Mouse (Mus musculus) hindlimb bud, embryonic 11.5 days (tissue): ENCODE data around the gene Dlg1.
"Not testable (repeated sequence)": the region's sequence is repeated elsewhere in the genome, so short reads cannot be mapped to it uniquely, and the experiment has no call there.

ENCODE experiments used
- DNase-seq: peaks from one replicate; pipeline ENCODE4 v3.0.0-alpha.2; 2012; ENCODE audit warnings: low read depth, low spot score; ENCODE audit errors: extremely low spot score

Dlg1 gene

DNA sequence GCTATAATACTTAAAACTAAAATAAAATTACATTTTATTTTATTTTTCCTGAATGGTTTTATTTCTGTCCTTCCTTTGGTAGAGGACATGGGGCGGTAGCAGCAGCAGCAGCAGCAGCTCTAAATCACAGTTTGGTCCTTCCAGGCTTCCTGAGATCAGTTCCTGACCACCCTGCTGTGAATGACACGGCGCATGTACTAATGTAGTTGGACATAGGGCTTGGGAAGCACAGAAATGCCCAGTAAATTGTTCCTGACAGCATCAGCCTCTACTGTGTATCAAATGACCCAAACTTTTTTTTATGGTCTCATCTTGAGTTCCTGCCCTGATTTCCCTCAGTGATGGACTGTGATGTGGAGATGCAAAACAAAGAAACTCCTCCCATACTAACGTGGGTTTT lies 61.6 kb downstream of the Dlg1 start:
- DNase-seq: no peak

DNA sequence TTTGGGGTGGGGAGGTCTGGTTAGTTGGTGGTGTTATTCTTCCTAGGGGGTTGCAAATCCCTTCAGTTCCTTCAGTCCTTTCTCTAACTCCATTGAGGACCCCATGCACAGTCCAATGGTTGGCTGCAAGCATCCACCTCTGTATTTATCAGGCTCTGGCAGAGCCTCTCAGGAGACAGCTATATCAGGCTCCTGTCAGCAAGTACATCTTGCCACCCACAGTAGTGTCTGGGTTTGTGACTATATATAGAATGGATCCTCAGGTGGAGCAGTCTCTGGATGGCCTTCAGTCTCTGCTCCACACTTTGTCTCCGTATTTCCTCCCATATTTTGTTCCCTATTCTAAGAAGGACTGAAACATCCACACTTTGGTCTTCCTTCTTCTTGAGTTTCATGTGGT lies 67.7 kb downstream of the Dlg1 start:
- DNase-seq: not testable (repeated sequence)

DNA sequence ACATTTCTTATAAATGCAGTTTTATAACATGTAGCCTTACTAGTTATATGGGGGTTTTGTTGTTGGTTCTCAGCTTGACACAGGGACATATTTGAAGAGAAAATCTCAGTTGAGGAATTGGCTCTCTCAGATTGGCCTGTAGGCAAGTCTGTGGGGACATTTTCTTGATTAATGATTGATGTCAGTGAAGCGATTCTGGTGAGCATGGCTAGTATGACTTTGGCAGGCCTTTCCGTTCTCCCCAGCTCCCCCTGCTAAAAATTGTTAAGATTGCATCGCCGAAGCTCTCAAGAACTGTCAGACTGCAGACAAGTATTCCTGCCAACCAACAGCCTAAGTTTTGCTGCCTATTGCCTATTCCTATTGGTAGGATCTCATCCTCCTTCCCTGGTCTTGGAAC lies 73.8 kb downstream of the Dlg1 start:
- DNase-seq: no peak

DNA sequence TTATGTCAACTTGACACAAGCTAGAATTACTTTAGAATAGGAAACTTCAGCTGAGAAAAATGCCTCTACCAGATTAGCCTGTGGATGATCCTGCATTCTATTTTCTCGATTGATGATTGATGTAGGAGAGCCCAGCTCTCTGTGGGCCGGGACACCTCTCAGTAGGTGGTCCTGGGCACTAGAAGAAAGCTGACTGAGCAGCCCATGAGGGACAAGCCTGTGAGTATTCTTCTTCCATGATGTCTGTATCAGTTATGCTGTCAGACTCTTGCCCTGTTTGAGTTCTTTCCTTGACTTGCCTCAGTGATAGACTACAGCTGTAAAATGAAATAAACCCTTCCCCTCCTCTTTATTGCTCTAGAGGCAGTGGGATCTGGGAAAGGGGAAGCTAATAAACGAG lies 74.5 kb downstream of the Dlg1 start:
- no peak for DNase-seq

DNA sequence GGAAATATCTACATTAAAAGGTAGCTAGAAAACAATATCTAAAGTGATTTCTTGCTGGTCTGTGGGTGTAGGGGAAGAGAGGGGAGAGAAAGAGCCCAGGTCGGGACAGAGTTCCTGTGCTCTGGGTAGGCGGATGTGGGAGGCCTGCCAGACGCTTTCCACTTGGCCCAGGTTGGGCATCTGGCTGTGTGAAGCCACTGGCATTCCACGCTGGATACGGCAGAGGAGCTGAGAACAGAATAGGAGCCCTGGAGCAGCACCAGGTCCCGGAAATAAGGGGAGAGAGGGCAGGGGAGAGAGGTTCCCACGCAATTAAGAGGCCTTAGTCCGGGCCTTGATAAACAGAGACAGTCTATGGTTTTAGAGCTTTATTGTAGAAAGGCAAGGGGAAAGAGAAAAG lies 77.0 kb downstream of the Dlg1 start:
- no peak for DNase-seq

DNA sequence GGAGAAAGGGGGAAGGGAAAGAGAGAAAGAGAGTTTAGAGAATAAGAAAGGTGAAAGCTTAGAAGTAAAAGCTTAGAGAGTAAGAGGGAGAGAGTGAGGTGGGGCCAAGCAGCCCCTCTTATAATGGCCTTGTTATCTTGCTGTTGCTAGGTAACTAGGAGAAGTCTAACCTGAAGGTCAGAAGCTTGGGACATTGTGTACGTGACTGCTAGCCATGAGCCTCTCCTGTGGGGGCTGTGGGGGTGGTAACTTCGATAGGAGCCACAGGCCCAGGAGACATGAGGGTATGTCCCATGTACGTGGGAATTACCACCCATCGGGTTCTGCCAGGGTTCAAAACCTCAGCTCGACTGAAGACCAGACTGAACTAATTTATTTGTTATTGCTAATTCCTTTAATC lies 77.5 kb downstream of the Dlg1 start:
- no peak for DNase-seq

DNA sequence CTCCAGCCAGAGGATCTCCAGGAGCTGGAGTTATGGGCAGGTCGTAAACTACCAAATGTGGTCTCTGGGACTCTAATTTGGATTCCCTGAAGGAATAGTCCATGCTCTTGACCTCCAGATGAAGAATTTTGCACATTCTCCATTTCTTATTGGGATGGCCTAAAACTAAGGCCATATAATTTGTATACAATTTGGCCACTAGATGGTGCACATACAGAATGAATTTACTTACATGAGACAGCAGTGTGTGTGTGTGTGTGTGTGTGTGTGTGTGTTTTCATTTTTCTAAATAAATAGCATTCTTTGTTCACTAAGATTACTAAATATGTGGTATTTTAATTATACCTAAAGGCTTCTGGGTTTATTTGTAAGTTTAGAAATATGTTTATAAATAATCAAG lies 87.3 kb downstream of the Dlg1 start:
- DNase-seq: no peak

DNA sequence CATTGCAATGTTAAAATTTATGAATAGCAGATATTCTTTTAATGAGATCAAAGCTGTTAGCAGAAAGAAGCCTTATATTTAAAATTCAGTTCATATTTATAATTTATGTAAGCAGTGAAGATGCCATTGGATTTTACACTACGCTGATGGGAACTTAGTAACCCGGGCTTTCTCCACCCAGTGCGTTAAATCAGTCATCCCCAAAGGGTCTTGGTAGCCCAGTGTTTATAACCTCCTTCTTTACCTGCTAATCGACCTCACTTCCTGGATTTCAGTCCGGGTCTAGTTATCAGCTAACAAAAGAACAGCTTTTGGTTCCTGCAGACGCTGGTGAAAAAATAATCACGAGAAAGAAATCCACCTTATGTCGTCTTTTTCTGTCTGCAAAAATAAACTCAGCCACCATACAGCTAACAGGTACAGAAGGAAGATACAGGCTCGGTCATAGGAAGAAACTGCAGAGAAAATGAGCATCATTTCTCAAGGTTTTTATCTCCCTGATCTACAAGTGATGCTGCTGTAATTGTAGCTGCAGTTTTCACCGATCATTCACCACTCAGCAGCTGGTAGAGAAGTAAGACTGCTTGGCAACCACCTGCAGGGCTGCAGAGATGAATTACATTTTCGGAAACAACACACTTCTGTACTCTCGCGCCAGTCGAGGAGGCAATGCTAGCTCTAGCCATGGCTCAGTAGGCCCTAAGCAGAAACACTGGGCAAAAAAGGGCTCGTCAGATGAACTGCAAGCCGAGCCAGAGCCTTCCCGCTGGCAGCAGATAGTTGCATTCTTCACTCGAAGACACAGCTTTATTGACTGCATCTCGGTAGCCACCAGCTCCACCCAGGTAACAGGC lies 91.2 kb downstream of the Dlg1 start:
- no peak for DNase-seq

DNA sequence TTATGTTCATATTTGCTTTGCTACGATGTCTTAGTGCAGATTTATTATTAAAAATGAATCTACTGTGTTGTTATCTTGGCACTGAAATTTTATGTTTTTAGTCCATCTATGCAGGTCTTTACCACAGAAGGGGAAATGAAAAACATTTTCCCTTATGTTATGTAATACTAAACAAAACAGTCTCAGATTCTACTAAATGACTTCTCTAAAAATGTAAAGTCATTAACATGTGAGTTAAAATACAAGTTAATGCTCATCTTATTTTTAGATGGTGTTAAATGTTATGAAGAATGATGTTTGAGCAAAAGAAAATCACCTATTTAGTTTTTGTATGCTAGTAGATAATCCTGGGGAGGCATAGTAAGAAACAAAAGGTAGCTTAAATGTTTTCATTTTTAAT lies 91.8 kb downstream of the Dlg1 start:
- DNase-seq: no peak

DNA sequence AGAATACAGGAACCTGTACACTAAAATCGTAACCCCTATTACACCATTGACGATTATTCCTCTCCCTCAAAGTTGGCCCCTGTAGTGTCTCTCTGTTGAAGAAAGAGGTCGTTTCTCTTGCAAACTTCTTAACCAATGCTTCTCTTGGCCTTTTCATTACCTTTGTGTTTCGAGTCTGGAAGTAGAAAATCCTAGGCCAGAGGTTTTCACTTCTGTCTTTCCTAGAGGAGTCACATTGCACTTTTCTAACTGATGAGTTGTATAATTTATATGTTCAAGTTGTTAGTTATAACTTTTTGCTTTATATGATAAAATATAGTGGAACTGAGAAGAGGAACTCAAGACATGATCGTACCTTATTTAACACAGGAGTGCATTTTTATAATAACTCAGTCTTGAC lies 93.2 kb downstream of the Dlg1 start:
- no peak for DNase-seq

DNA sequence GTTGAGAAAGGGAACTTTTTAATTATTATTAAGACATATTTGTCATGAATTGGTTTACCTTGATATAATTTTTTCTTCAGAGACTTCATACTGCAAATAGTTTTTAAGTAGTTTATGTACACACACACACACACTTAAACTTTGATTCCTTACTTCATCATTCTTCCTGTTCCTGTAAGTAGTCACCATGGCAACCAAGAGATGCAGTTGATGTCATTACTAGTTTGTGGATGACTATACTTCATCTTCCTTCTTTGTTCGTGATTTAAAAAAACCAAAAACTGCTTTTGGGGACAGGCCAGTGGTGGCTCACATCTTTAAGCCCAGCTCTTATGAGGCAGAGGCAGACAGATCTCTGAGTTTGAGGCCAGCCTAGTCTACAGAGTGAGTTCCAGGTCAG lies 94.4 kb downstream of the Dlg1 start:
- no peak for DNase-seq

DNA sequence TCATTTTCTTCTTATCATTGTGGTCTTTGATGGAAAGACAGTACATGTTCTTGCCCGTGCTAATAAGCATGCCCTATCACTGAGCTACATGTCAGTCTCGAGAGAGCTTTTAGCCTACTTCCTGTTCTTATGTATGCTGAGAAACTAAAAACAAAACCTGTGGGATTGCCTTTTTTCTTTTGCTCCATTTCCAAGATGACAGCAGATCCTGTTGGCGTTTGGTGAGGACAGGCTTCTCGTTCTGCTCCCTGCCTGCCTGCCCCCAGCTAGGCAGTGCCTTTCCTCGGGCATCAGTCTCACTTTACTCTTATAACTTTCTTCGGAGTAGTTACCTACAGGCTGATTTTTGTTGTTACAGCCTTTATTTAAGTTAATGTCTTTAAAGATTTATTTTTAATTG lies 96.2 kb downstream of the Dlg1 start:
- DNase-seq: no peak

DNA sequence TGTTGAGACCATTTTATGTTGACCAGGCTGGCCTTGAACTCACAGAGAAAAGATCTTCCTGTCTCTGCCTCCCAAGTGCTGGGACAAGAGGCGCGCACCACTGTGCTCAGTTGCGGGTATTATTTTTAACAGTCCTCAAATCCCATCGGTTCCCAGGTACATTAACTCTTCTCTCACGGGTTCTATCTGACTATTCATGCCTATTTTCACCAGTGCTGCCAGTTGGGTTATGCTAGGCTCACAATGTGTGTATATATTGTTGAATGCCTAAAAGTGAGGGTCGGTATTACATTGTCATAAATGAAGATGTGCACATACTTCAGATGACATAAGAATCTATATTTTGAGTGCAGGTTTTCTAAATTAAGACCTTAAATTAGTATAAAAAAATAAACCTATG lies 103.1 kb downstream of the Dlg1 start:
- DNase-seq: no peak

DNA sequence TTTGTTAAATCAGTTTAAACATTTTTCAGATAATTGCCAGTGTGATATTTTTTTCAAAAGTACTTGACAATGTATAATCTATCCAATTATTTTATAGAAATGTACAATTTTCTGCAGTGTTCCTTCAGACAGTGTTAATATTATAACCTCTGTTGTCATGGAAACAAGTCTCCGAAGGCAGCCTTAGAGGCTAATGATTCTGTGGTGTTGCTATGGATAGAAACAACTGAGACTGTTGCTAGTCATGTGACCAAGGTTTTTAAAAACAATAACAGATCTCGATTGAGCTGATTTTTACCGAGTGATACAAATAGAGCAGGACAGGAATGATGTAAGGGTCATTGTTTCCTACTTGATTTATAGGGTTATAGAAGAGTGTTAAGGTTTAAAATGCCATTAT lies 103.5 kb downstream of the Dlg1 start:
- peak; percentile 20 for DNase-seq

DNA sequence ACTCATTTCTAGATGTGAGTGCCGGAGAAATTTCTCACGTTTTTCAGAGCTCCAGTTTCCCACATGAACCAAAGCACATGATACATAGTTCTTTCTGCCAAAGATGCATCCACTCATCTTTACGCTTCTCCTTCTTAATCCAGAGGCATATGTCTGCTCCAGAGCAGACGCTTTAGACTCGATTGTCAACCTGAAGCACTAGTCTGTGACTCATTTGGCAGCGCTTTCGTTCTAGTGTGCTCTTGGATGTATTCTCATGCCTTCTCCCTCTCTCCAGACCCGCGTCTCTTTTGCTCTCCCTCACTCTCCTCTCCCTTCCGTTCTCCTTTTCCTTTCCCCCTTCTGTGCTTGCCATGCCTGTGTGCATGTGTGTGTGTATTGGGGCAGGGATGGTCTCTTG lies 112.7 kb downstream of the Dlg1 start:
- DNase-seq: no peak

DNA sequence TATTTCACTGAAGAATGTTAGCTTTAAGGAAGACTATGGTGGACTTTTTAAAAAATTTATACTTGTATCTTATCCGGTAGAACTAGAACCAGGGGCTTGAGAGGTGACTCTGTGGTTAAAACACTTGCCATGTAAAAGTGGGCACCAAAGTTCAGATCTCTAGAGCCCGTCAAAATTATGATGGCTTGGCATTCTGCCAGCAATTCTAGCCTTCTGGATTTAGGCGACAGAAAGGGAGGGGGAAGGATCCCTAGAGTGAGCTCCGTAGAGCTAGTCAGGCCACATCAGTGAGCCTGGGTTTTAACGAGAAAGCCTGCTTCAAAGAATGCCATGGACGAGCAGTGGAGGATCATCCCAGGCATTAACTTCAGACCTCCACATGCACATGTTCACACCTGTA lies 117.8 kb downstream of the Dlg1 start:
- DNase-seq: no peak

DNA sequence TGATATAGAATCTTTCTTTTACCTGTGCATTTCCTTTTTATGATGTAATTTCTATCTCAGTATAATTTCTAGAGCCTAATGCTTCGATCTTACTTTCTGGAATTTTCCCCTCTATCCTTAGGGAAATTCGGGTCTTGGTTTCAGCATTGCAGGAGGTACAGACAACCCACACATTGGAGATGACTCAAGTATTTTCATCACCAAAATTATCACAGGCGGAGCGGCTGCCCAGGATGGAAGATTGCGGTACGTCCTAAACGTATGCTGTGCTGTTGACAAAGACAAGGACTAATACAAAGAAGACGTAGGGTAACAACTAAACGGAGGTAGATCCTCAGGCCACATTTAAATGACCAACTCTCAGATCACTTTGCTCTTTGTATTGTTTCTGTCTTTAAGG lies 126.8 kb downstream of the Dlg1 start:
- no peak for DNase-seq

DNA sequence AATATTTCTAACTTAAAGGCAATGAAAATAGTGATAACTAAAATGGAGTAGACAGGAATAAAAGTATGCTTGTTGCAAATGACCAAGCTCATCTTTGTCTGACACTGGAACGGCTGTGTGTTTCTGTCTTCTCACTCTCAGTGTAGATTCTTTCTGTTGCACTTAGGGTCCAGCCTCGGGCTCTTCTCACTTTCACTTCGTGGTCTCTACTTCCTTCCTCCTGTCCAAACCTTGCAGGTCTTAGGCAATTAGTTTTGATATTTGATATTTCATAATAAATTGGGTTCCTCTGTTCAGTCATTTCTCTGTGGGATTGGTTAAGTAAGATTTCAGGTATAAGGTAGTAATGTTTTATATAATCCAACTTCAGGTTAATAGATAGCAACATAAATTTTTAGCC lies 140.4 kb downstream of the Dlg1 start:
- DNase-seq: no peak

DNA sequence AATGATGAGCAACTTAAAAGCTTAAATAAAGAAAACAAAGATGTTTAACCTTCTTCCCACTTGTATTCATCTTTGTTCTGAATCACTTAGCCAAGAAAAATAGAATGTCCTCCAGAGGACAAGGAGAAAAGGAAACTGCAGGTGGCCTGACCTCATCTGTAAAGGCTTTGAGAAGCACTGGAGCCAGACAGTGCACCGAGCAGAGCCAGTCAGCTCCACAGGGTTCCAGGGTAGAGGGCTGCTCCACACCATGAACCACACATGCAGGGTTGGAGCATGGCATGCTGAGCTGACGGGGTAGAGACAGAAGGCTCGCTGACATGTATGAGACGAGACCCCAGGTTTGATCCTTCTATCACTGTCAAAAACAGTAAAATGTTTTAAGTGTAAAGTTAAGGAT lies 162.8 kb downstream of the Dlg1 start:
- no peak for DNase-seq

DNA sequence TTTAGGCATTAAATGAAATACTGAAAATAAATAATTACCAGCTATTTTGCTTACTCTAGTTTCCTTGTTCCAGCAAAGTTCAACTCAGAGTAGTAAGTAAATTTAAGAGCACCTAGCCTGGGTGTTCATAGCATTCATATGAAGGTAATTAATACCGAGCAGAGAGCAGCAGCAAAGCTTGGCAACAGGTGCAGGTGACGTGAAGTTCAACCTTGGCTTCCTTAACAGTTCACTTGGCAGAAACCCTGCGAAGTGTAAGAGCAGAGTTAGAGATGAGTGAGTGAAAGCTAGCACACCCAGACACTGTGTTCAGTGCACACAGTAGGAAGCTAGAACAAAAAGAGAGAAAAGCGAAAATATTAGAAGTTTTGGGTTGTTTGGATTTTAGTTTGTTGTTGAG lies 167.5 kb downstream of the Dlg1 start:
- no peak for DNase-seq

DNA sequence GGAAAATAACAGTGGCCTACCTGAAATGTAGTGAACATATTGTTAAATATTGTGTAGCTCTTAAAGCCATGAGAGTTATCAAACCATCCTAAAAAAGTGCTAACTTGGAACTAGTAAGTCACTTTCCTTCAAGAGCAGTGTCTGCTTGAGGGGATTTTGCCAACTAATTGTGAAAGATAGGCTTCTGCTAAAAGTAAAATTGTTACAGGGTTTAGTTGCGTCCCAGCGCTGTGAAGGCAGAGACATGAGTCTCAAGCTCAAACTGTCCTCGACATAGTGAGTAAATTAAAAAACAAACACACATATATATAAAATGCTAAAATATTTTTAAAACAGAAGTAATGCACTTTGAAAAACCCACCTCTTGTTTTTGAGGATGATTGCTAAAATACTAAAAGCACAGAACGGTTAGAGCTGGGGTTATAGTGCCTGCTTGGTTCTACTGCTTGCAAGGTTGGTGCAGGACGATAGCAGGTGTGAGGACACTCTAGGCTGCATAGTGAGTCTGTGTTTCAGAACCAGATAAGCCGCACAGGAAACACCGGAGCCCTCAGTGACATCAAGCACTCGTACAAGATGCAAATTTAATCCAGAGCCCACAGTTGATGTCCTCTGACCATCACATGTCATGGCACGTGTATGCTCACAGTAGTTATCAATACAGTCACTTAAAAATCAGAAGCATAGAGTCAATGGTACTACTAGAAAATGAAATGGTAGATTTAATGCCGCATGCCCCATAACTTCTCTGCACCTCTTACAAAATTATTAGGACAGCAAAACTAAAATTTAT lies 169.6 kb downstream of the Dlg1 start:
- no peak for DNase-seq

DNA sequence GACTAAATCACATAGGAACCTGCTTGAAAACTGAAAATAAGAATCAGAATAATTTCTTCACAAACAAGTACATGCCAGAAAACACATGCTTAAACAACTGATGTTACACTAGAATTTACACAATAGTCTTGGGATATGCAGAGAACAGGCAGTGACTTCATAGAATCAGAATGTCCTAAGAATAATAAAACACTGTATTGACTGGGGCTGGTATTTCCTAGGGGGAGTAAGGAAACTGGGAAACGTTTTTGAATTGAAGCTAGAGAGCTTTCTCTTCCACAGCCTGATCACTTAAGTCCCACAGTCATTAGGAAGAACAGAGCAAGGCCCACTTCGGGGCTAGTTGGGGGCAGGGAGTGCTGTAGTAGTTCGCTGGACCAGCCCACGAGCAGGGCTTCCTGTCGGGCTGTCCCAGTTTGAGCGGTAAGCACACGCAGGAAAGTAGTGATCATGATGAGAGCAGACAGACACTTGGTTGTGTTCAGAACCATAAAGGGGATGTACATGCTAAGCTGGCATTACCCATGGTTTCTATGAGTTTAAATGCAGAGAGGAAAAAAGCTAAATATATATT lies 170.9 kb downstream of the Dlg1 start:
- no peak for DNase-seq
